Mouse (Mus musculus): ENCODE data around the gene Ttc17. TPM values are rescaled to one million over a fixed set of nuclear protein-coding genes. Genes with fewer than 3 reads are reported as not detected.

Gene Ttc17
- polyA plus RNA-seq, 1 experiment from 2014 or later, result 13.8 TPM

- Histone ChIP-seq H3K4me3 (no peak overlapping the region), H3K27me3 (ENCODE audit: poor library complexity, severe bottlenecking) (no peaks in the 10 kb centered on the region), H3K27ac (no peak overlapping the region), H3K36me3 (replicated peaks) (peaks cover 95% of the 10 kb centered on the region), H3K4me1 (no peaks in the 10 kb centered on the region), H3K9me3 (no peaks in the 10 kb centered on the region)
- no peak for DNase-seq (ENCODE audit: extremely low spot score, low spot score)
- 91% methylated on average over 3 of the region's 3 CpGs for WGBS
Measured at GRCm38 (mm10) chr2:94327836-94328235, 78.7 kb downstream of the Ttc17 start.

GRCm38 (mm10) chr2:94319780-94320179, 86.7 kb downstream of the Ttc17 start:
- no peak for DNase-seq (ENCODE audit: extremely low spot score, low spot score)
- 92% methylated on average over 2 of the region's 2 CpGs for WGBS
- H3K4me1 ChIP-seq, result no peaks in the 10 kb centered on the region

GRCm38 (mm10) chr2:94316526-94316925, 90.0 kb downstream of the Ttc17 start:
- Histone ChIP-seq H3K4me1 (no peaks in the 10 kb centered on the region), H3K36me3 (replicated peaks) (peaks cover 57% of the 10 kb centered on the region), H3K27ac (no peak overlapping the region), H3K9me3 (no peaks in the 10 kb centered on the region), H3K4me3 (no peak overlapping the region), H3K27me3 (ENCODE audit: poor library complexity, severe bottlenecking) (no peaks in the 10 kb centered on the region)
- DNase-seq (ENCODE audit: extremely low spot score, low spot score), result no peak
- 68% methylated on average over 5 of the region's 5 CpGs for WGBS

More at GRCm38 (mm10) chr2:94319780-94320179, 86.7 kb downstream of the Ttc17 start:
- H3K27me3 ChIP-seq (ENCODE audit: poor library complexity, severe bottlenecking), result no peaks in the 10 kb centered on the region
- no peak overlapping the region for H3K27ac ChIP-seq
- H3K9me3 ChIP-seq, result no peaks in the 10 kb centered on the region
- peaks cover 62% of the 10 kb centered on the region for H3K36me3 ChIP-seq (replicated peaks)
- H3K4me3 ChIP-seq, result no peak overlapping the region

GRCm38 (mm10) chr2:94303984-94304383, 102.5 kb downstream of the Ttc17 start:
- peaks cover 58% of the 10 kb centered on the region for H3K36me3 ChIP-seq (replicated peaks)
- no peak for DNase-seq (ENCODE audit: extremely low spot score, low spot score)
- 96% methylated on average over 10 of the region's 10 CpGs for WGBS

GRCm38 (mm10) chr2:94302393-94302792, 104.1 kb downstream of the Ttc17 start:
- DNase-seq (ENCODE audit: extremely low spot score, low spot score), result no peak
- no peak overlapping the region for H3K27ac ChIP-seq
- no peak overlapping the region for H3K4me3 ChIP-seq
- no peaks in the 10 kb centered on the region; the same call in 1 of the 2 replicates for H3K9me3 ChIP-seq
- 90% methylated on average over 5 of the region's 5 CpGs for WGBS
- no peaks in the 10 kb centered on the region for H3K4me1 ChIP-seq
- no peaks in the 10 kb centered on the region for H3K27me3 ChIP-seq (ENCODE audit: poor library complexity, severe bottlenecking)
- peaks cover 59% of the 10 kb centered on the region for H3K36me3 ChIP-seq (replicated peaks)

More at GRCm38 (mm10) chr2:94303984-94304383, 102.5 kb downstream of the Ttc17 start:
- H3K9me3 ChIP-seq, result no peaks in the 10 kb centered on the region; the same call in 1 of the 2 replicates
- no peaks in the 10 kb centered on the region for H3K4me1 ChIP-seq
- H3K27me3 ChIP-seq (ENCODE audit: poor library complexity, severe bottlenecking), result no peaks in the 10 kb centered on the region
- H3K4me3 ChIP-seq, result no peak overlapping the region
- no peak overlapping the region for H3K27ac ChIP-seq

GRCm38 (mm10) chr2:94301749-94302148, 104.7 kb downstream of the Ttc17 start:
- 95% methylated on average over 8 of the region's 8 CpGs for WGBS
- peaks cover 59% of the 10 kb centered on the region for H3K36me3 ChIP-seq (replicated peaks)
- H3K4me3 ChIP-seq, result no peak overlapping the region
- H3K27me3 ChIP-seq (ENCODE audit: poor library complexity, severe bottlenecking), result no peaks in the 10 kb centered on the region
- no peak for DNase-seq (ENCODE audit: extremely low spot score, low spot score)
- H3K4me1 ChIP-seq, result no peaks in the 10 kb centered on the region
- H3K27ac ChIP-seq, result no peak overlapping the region
- no peaks in the 10 kb centered on the region; the same call in 1 of the 2 replicates for H3K9me3 ChIP-seq

GRCm38 (mm10) chr2:94297467-94297866, 109.0 kb downstream of the Ttc17 start:
- H3K4me1 ChIP-seq, result 0 out of 2 replicates have a peak, but pooled peaks cover 3% of the 10 kb centered on the region
- peaks cover 30% of the 10 kb centered on the region for H3K36me3 ChIP-seq (replicated peaks)
- H3K9me3 ChIP-seq, result no peaks in the 10 kb centered on the region; the same call in 1 of the 2 replicates
- H3K4me3 ChIP-seq, result no peak overlapping the region
- H3K27me3 ChIP-seq (ENCODE audit: poor library complexity, severe bottlenecking), result no peaks in the 10 kb centered on the region
- no peak for DNase-seq (ENCODE audit: extremely low spot score, low spot score)
- H3K27ac ChIP-seq, result no peak overlapping the region
- 81% methylated on average over 3 of the region's 3 CpGs for WGBS

GRCm38 (mm10) chr2:94290483-94290882, 116.0 kb downstream of the Ttc17 start:
- Histone ChIP-seq H3K27ac (peak overlapping the region; percentile 89), H3K27me3 (ENCODE audit: poor library complexity, severe bottlenecking) (no peaks in the 10 kb centered on the region), H3K9me3 (no peaks in the 10 kb centered on the region), H3K36me3 (replicated peaks) (no peaks in the 10 kb centered on the region), H3K4me1 (peaks cover 46% of the 10 kb centered on the region), H3K4me3 (peak overlapping the region; percentile 5; the same call in 1 of the 2 replicates)
- WGBS, result 3% methylated on average over 5 of the region's 5 CpGs
- DNase-seq (ENCODE audit: extremely low spot score, low spot score), result peak; percentile 73

GRCm38 (mm10) chr2:94289659-94290058, 116.8 kb downstream of the Ttc17 start:
- Histone ChIP-seq H3K9me3 (no peaks in the 10 kb centered on the region), H3K27me3 (ENCODE audit: poor library complexity, severe bottlenecking) (no peaks in the 10 kb centered on the region), H3K27ac (peak overlapping the region; percentile 89), H3K4me3 (peak overlapping the region; percentile 32), H3K4me1 (peaks cover 46% of the 10 kb centered on the region), H3K36me3 (replicated peaks) (no peaks in the 10 kb centered on the region)
- DNase-seq (ENCODE audit: extremely low spot score, low spot score), result no peak
- 50% methylated on average over 6 of the region's 6 CpGs for WGBS

GRCm38 (mm10) chr2:94289169-94289568, 117.3 kb downstream of the Ttc17 start:
- H3K4me1 ChIP-seq, result peaks cover 45% of the 10 kb centered on the region
- peak overlapping the region; percentile 32 for H3K4me3 ChIP-seq
- DNase-seq (ENCODE audit: extremely low spot score, low spot score), result peak; percentile 88
- H3K27me3 ChIP-seq (ENCODE audit: poor library complexity, severe bottlenecking), result no peaks in the 10 kb centered on the region
- no peaks in the 10 kb centered on the region for H3K9me3 ChIP-seq
- H3K27ac ChIP-seq, result peak overlapping the region; percentile 89
- WGBS, result 0% methylated on average over 2 of the region's 2 CpGs
- H3K36me3 ChIP-seq (replicated peaks), result no peaks in the 10 kb centered on the region

GRCm38 (mm10) chr2:94288086-94288485, 118.4 kb downstream of the Ttc17 start:
- Histone ChIP-seq H3K4me1 (peaks cover 43% of the 10 kb centered on the region), H3K27me3 (ENCODE audit: poor library complexity, severe bottlenecking) (no peaks in the 10 kb centered on the region), H3K4me3 (no peak overlapping the region), H3K27ac (peak overlapping the region; percentile 89), H3K9me3 (no peaks in the 10 kb centered on the region), H3K36me3 (replicated peaks) (no peaks in the 10 kb centered on the region)
- no peak for DNase-seq (ENCODE audit: extremely low spot score, low spot score)
- 56% methylated on average over 5 of the region's 5 CpGs for WGBS

GRCm38 (mm10) chr2:94287435-94287834, 119.1 kb downstream of the Ttc17 start:
- Histone ChIP-seq H3K4me1 (peaks cover 43% of the 10 kb centered on the region), H3K4me3 (no peak overlapping the region), H3K9me3 (no peaks in the 10 kb centered on the region), H3K27ac (peak overlapping the region; percentile 89), H3K27me3 (ENCODE audit: poor library complexity, severe bottlenecking) (no peaks in the 10 kb centered on the region), H3K36me3 (replicated peaks) (no peaks in the 10 kb centered on the region)
- 72% methylated on average over 7 of the region's 7 CpGs for WGBS
- DNase-seq (ENCODE audit: extremely low spot score, low spot score), result no peak

GRCm38 (mm10) chr2:94283526-94283925, 123.0 kb downstream of the Ttc17 start:
- Histone ChIP-seq H3K27ac (no peak overlapping the region), H3K4me3 (no peak overlapping the region), H3K27me3 (ENCODE audit: poor library complexity, severe bottlenecking) (no peaks in the 10 kb centered on the region), H3K36me3 (replicated peaks) (no peaks in the 10 kb centered on the region), H3K4me1 (peaks cover 18% of the 10 kb centered on the region), H3K9me3 (no peaks in the 10 kb centered on the region)
- DNase-seq (ENCODE audit: extremely low spot score, low spot score), result no peak
- 92% methylated on average over 6 of the region's 6 CpGs for WGBS

- H3K27ac ChIP-seq, result no peak overlapping the region
- H3K27me3 ChIP-seq (ENCODE audit: poor library complexity, severe bottlenecking), result peaks cover 14% of the 10 kb centered on the region
- 87% methylated on average over 5 of the region's 5 CpGs for WGBS
- H3K36me3 ChIP-seq (replicated peaks), result no peaks in the 10 kb centered on the region
- DNase-seq (ENCODE audit: extremely low spot score, low spot score), result no peak
- no peaks in the 10 kb centered on the region for H3K9me3 ChIP-seq
- no peak overlapping the region for H3K4me3 ChIP-seq
- peaks cover 8% of the 10 kb centered on the region; the same call in 1 of the 2 replicates for H3K4me1 ChIP-seq
Measured at GRCm38 (mm10) chr2:94279596-94279995, 126.9 kb downstream of the Ttc17 start.
